Mouse (Mus musculus) spleen, adult 2 months (tissue): ENCODE data around the gene Rslcan18.

Experiments used
- CTCF ChIP-seq: fragments of 200-500 bp; IDR thresholded peaks from 2 replicates; pipeline ENCODE4 v1.5.1; 2011; ENCODE audit warnings: mild to moderate bottlenecking, inconsistent platforms; ENCODE audit not compliant: insufficient read depth, insufficient read length, insufficient replicate concordance; ENCODE audit errors: extremely low read depth
- POLR2A ChIP-seq: fragments of 200-500 bp; IDR thresholded peaks from 2 replicates; pipeline ENCODE4 v1.6.1; 2011; ENCODE audit warnings: low read depth, low read length, inconsistent platforms

- TF ChIP-seq POLR2A (no peak), CTCF (no peak)
Observed at GRCm38 (mm10) chr13:67128038-67128721, 12.1 kb upstream of the Rslcan18 start.
